Mouse (Mus musculus) megakaryocyte, embryonic 14.5 days (primary cell): ENCODE data around the gene Ms4a3.

Experiments
- FLI1 ChIP-seq: IDR thresholded peaks from 2 replicates; pipeline ENCODE4 v1.6.1; 2012; ENCODE audit warnings: low read length, inconsistent platforms, mixed read lengths
- GATA1 ChIP-seq: IDR thresholded peaks from 3 replicates; pipeline ENCODE4 v1.6.1; 2012; ENCODE audit warnings: mixed read lengths, low read length, inconsistent platforms, borderline replicate concordance

DNA sequence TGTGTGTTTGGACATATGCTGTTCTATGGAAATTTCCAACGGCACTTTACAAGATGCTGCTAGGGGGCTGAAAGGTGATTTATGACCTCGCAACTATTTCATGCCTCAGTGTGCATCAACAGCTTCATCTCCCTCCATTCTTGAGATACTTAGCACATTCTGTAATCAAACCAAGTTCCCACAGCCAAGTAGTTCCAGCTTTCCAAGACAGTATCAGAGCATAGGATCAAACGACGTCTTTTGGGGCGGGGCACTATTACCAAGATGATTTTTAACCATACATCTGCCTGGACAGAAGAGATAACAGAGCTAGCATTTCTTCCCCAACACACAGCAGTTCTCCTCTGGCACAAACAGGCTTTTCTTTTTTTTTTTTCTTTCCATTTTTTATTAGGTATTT lies 15.4 kb downstream of the Ms4a3 start:
- TF ChIP-seq GATA1, result no peak
- no peak for TF ChIP-seq FLI1
